Mouse (Mus musculus): ENCODE data around the gene Akap6. TPM values are rescaled to one million over a fixed set of nuclear protein-coding genes. Genes with fewer than 3 reads are reported as not detected.

Akap6 gene
- total RNA-seq, 2 experiments from 2014 or later = 32.6 to 36.5 TPM

GRCm38 (mm10) chr12:52845982-52846381, 146.8 kb downstream of the Akap6 start:
- DNase-seq (ENCODE audit: low spot score) = no peak

- no peak for DNase-seq (ENCODE audit: low spot score)
Observed at GRCm38 (mm10) chr12:52847020-52847419, 147.8 kb downstream of the Akap6 start.

GRCm38 (mm10) chr12:52847830-52848518, 148.8 kb downstream of the Akap6 start:
- no peak for DNase-seq (ENCODE audit: low spot score)

GRCm38 (mm10) chr12:52848519-52848855, 149.3 kb downstream of the Akap6 start:
- no peak for DNase-seq (ENCODE audit: low spot score)

- no peak for DNase-seq (ENCODE audit: low spot score)
Observed at GRCm38 (mm10) chr12:52849297-52849696, 150.1 kb downstream of the Akap6 start.

GRCm38 (mm10) chr12:52850332-52851036, 151.3 kb downstream of the Akap6 start:
- DNase-seq (ENCODE audit: low spot score) = no peak

GRCm38 (mm10) chr12:52851221-52851620, 152.0 kb downstream of the Akap6 start:
- DNase-seq (ENCODE audit: low spot score) = no peak

- DNase-seq (ENCODE audit: low spot score) = peak; percentile 81
Observed at GRCm38 (mm10) chr12:52854236-52854679, 155.1 kb downstream of the Akap6 start.

- no peak for DNase-seq (ENCODE audit: low spot score)
Observed at GRCm38 (mm10) chr12:52856104-52856503, 156.9 kb downstream of the Akap6 start.

- no peak for DNase-seq (ENCODE audit: low spot score)
Observed at GRCm38 (mm10) chr12:52857306-52857705, 158.1 kb downstream of the Akap6 start.

GRCm38 (mm10) chr12:52861922-52862321, 162.7 kb downstream of the Akap6 start:
- no peak for DNase-seq (ENCODE audit: low spot score)

- peak; percentile 87 for DNase-seq (ENCODE audit: low spot score)
Observed at GRCm38 (mm10) chr12:52868000-52868624, 168.9 kb downstream of the Akap6 start.

GRCm38 (mm10) chr12:52871604-52872003, 172.4 kb downstream of the Akap6 start:
- DNase-seq (ENCODE audit: low spot score) = no peak

- peak; percentile 36 for DNase-seq (ENCODE audit: low spot score)
Observed at GRCm38 (mm10) chr12:52874332-52874923, 175.2 kb downstream of the Akap6 start.

- DNase-seq (ENCODE audit: low spot score) = no peak
Observed at GRCm38 (mm10) chr12:52876065-52876464, 176.9 kb downstream of the Akap6 start.

GRCm38 (mm10) chr12:52876978-52877769, 178.0 kb downstream of the Akap6 start:
- DNase-seq (ENCODE audit: low spot score) = no peak

GRCm38 (mm10) chr12:52879324-52879723, 180.1 kb downstream of the Akap6 start:
- DNase-seq (ENCODE audit: low spot score) = no peak

GRCm38 (mm10) chr12:52892519-52892918, 193.3 kb downstream of the Akap6 start:
- DNase-seq (ENCODE audit: low spot score) = no peak

- no peak for DNase-seq (ENCODE audit: low spot score)
Observed at GRCm38 (mm10) chr12:52893656-52894405, 194.6 kb downstream of the Akap6 start.

- DNase-seq (ENCODE audit: low spot score) = peak; percentile 55
Observed at GRCm38 (mm10) chr12:52895672-52896460, 196.7 kb downstream of the Akap6 start.

Measured in gastrocnemius, adult 18-20 months (tissue).